Mouse (Mus musculus) layer of hippocampus, postnatal 25 days (tissue): ENCODE results near the gene Cstf2t. TPM values are rescaled to one million over a fixed set of nuclear protein-coding genes. Genes with fewer than 3 reads are reported as not detected.

ENCODE experiments used
- DNase-seq, 2 experiments: peaks; one replicate each; pipeline ENCODE4 v3.0.0; 2022; ENCODE audit warnings: mixed read lengths in 2 of 2, low spot score in 1 of 2; ENCODE audit errors: extremely low spot score in 1 of 2
- total RNA-seq, 2 experiments: library from RNA; stranded (reverse); gene quantifications; 2 replicates each; pipeline ENCODE4 v1.2.3; 2021

The Cstf2t gene
- total RNA-seq, 2 experiments from 2014 or later, result 76.8 to 81.0 TPM

GRCm38 (mm10) chr19:31136316-31136715 is 53.7 kb downstream of the Cstf2t start:
- DNase-seq, result no peak
